Mouse (Mus musculus) adrenal gland, postnatal 4 days (tissue): ENCODE data around the gene Atad2b. TPM values are rescaled to one million over a fixed set of nuclear protein-coding genes. Genes with fewer than 3 reads are reported as not detected.
A peak's percentile ranks its signal among the peaks of the same experiment; 100 is the strongest.
"Not testable (repeated sequence)": the region's sequence is repeated elsewhere in the genome, so short reads cannot be mapped to it uniquely, and the experiment has no call there.

Experiments
- DNase-seq, 2 experiments: peaks; one replicate each; pipeline ENCODE4 v3.0.0; 2021 to 2022; ENCODE audit warnings: low spot score in 2 of 2, mixed read lengths in 2 of 2
- long read RNA-seq, 2 experiments: library from polyadenylated mRNA; stranded (forward); transcript quantifications; one replicate each; pipeline ENCODE4 v2.0.0; 2021
- total RNA-seq, 2 experiments: library from RNA; stranded (reverse); gene quantifications; 2 replicates each; pipeline ENCODE4 v1.2.3; 2021

Gene Atad2b
- 10 to 100 TPM; 36.6 to 40.5 TPM for total RNA-seq
- long read RNA-seq, experiment 1, partial matches to known transcripts = 0 of 2 reads
- long read RNA-seq, experiment 1, other reads (novel, unspliced or antisense) = 2 of 2 reads
- long read RNA-seq, experiment 2, partial matches to known transcripts = 2 of 5 reads
- long read RNA-seq, experiment 2, other reads (novel, unspliced or antisense) = 3 of 5 reads

DNA sequence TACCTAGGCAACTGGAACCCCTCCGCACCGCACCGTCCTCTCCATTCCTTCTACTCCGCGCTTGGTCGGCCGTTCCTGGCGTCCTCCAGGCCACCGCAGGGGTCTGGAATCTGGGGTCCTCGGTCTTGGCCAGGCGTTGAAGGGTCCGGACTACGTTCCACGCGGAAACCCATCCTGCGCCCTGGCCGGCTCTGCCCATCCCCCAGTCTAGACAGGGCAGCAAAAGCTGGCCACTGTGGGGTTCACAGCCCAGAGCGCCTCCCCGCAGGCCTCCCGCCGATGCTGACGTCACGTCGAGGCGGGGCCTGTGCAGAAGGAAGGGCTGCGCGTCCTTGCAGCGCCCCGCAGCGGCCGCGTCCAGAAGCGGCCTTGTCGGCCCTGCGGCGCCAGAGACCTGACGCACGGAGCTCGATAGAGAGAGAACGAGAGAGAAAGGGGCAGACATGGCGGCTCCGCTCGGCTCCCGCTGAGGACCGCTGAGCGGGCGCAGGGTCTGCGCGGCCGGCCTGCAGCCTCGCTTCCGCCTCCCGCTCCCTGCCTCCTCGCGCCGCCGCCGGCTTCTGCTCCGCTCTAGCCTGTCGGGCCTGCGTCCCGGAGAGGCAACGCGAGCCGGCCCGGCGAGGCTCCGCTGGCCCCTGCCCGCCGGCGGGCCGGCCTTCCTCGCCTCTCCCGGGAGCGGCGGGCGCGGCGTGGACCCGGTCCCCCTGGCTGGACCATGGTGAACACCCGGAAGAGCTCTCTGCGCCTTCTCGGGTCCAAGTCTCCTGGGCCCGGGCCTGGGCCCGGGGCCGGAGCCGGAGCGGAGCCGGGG, at the start of gene Atad2b:
Atad2b (plus strand) TSS at position 360 of the 811 bp plus-strand sequence.
- peak; percentile 89 to 92 for DNase-seq

- no peak for DNase-seq
These were observed 48.2 kb upstream of the Atad2b start for GRCm38 (mm10) chr12:4868924-4869323.

DNA sequence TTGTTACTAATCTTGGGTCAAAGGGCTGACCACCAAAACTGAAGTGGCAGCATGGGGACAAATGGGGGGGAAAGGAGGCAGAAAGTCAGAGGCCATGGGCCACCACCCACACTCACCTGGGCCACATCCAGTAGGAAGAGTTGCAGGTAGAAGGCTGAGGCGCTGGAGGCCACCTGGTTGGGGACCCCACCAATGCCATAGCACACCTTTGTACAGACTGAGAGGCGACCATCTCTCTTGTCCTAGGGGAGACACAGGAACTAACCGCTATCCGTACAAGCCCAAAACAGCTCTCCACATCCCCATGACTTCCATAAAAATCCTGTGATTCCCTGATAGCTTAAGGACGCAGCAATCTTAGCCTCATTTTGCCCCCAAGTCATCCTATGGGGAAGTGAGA, 45.9 kb upstream of the Atad2b start:
- no peak for DNase-seq

DNA sequence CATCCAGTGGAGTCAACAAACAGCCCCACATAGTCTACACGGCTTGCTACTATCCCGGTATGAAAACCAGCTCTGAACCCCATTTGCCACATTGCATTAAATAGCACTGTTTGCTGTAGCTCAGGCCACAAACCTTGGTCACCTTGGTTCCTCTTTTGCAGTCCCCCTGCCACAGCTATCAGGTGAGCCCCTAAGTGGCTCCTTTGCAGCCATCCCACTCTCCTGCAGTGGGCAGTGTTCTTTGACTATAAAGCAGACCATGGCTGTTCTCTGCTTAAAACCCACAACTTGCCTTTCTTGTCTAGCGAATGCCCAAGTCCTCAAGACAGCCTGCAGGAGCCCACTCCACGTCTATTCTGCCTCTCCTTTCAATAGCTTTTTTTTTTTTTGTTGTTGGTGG, 44.9 kb upstream of the Atad2b start:
- no peak for DNase-seq

GRCm38 (mm10) chr12:4872983-4873477, 44.1 kb upstream of the Atad2b start:
- DNase-seq = no peak

DNA sequence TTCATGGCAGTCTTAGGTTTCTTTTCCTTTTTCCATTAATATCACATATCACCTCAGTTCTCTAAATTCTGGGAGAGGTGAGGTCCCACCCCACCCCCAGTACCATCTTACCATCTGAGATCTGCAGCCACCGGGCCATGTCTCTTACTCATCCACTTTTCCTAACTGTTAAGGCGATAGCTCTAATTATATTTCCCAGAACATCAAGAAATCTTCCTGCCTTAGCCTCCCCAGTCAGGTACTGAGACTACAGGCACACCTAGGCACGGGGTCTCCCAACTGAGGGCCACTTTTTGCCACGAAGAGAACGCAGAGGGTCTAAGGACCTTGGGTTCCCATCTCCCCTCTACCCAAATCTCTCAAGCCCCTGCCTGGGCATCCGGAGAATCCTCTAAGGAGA, 43.6 kb upstream of the Atad2b start:
- DNase-seq = no peak

DNA sequence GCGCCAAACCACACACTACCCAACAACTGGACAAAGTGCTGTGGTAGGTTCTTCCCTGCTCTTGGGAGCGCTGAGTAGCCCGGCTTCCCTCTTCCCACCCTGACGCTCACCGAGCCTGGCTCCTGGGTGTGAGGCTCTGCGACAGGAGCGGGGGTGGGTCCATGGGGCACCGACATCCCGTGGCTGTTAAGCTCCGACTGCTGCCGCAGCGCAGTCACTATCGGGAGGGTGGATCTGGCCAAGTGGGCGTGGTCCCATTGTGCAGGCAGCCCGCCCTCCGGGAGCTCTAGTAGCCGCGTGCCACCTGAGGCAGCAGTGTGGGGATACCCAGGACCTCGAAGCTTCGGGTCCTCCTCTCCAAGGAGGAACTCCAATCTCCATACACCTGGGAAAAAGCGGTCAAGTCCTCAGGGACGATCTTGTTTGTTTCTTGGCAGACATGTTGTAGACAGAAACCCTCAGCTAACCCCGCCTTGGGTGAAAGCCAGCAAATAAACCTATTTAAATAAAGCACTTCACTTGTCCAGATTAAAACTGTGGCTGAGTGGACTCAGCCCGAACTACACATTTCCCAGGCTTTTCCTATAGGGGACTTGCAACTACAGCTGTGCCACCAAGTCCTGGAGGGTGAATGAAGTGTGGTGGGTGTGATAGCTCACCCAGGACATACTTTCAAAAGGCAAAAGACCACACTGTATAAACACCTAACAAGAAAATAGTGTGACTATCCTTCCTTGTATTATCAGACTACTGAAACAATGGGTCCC, 42.8 kb upstream of the Atad2b start, which contains the start of gene Mfsd2b:
Mfsd2b (minus strand) TSS at position 199 of the 767 bp plus-strand sequence.
- peak; percentile 41 to 50 for DNase-seq

GRCm38 (mm10) chr12:4875623-4876022, 41.5 kb upstream of the Atad2b start:
- DNase-seq = no peak

- DNase-seq = no peak
These were observed 38.8 kb upstream of the Atad2b start for GRCm38 (mm10) chr12:4878296-4878783.

DNA sequence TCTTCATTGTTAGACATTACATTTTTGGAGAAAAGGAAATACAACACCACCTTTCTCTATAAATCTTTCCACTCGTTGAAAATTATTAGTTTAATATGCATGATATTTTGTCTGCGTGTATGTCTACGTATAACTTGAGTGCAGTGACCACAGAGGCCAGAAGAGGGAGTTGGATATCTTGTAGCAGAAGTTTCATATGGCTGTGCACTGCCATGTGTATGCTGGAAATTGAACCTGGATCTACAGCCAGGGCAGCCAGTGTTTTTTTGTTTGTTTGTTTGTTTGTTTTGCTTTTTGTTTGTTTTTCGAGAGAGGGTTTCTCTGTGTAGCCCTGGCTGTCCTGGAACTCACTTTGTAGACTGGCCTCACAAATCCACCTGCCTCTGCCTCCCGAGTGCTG, 38.1 kb upstream of the Atad2b start:
- DNase-seq = no peak

- no peak for DNase-seq
These were observed 35.1 kb upstream of the Atad2b start for GRCm38 (mm10) chr12:4882086-4882485.

GRCm38 (mm10) chr12:4885062-4885461, 32.1 kb upstream of the Atad2b start:
- no peak for DNase-seq

- not testable (repeated sequence) for DNase-seq
These were observed 30.6 kb upstream of the Atad2b start for GRCm38 (mm10) chr12:4886581-4886980.

GRCm38 (mm10) chr12:4888739-4889138, 28.4 kb upstream of the Atad2b start:
- DNase-seq = no peak

DNA sequence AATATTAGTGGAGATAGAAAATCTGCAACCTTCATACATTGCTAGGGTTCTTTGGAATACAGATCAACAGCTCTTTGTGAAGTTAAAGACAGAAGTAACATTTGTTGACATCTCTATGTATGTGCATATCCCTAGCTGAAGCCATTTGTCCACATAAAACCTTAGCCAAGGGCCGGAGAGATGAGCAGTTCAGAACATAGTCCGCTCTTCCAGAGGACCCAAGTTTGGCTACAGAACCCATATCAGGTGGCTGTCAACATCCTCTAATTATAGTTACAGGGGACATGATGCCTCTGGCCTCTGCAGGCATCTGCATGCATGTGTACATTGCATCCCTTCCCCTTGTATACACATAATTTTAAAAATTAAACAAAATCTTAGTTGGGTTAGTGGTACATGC, 27.9 kb upstream of the Atad2b start:
- DNase-seq = no peak

- no peak for DNase-seq
These were observed 27.3 kb upstream of the Atad2b start for GRCm38 (mm10) chr12:4889891-4890290.

DNA sequence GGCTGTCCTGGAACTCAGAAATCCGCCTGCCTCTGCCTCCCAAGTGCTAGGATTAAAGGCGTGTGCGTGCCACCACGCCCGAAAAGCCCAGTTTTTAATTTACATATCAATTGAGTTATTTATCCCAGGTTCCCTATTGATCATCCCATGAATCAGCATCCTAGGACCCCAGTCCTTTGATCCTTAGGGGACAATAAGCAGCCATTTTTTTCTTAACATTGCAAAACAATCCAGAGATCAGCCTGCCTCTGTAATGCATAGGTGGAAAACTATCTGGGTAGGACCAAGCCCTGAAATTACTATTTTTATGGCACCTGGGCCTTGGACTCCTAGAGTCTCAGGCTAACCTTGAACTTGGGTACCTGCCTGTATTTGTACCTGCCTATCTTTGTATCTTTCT, 19.1 kb upstream of the Atad2b start:
- no peak for DNase-seq

- DNase-seq = no peak
These were observed 11.2 kb upstream of the Atad2b start for GRCm38 (mm10) chr12:4905946-4906345.

DNA sequence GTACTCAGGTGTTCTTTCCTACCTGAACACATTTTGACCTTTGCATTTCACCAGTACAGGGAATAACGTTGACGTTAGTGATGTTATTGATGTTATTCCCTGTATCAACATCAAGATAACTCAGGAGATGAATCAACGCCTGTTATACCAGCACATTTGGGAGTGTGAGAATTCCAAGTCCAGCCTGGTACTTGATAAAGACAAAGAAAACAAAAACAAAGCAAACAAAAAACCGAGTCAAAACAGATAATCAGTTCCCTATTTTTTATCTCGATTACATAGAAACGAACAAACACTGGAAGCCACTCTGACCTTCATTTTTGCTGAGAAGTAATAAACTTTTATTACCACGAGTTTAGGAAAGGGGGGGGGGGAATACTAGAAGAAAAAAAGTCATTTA, 10.7 kb upstream of the Atad2b start:
- no peak for DNase-seq

DNA sequence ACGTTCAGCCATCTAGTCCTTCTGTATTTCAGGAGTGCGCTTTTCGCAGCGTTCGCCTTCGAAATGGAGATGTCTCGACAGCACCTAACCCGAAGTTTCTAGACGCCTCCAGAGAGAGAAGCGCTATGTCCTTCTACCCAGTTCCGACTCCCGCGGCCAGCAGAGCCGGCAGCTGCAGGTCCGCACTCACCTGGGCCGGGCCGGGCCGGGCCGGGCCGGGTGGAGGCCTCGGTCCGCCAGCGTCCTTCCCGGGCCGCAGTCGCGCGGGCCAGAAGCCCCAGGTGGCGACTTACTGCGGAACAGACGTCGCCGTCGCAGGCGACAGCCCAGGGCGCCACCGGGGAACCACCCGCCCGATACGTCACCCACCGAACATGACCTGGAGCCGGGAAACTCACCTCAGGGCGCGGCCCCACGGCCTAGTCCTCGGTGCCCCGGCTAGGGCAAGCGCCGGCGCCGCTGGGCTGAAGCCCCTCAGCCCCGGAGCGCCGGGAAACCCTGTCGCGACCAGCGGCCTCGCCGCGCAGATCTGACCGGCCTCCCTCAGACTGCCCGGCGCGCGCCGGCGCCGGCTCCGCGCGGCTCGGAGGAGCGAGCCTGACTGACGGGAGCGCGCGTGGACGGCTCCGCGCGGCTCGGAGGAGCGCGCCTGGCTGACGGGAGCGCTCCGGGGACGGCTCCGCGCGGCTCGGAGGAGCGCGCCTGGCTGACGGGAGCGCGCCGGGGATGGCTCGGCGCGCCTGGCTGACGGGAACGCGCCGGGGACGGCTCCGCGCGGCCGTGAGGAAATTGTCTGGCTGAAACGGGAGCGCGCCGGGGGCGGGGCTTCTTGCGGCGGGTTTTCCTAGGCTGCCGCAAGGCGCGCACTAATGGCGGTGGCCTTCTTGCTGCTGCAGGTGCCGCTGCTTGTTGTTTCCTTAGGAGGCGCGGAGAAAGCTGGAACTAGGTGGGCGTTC, 9.9 kb upstream of the Atad2b start, which contains the start of gene Ubxn2a:
Ubxn2a (minus strand) TSS at position 755 of the 956 bp plus-strand sequence.
- peak; percentile 90 to 94 for DNase-seq
